Mouse (Mus musculus) embryo, embryonic 9.5 days (tissue): ENCODE measurements around the gene Gstz1.
"Not testable (repeated sequence)": the region's sequence is repeated elsewhere in the genome, so short reads cannot be mapped to it uniquely, and the experiment has no call there.

Source experiments
- DNase-seq: peaks from one replicate; pipeline ENCODE4 v3.0.0-alpha.2; 2017; ENCODE audit errors: extremely low spot score

Gene Gstz1

DNA sequence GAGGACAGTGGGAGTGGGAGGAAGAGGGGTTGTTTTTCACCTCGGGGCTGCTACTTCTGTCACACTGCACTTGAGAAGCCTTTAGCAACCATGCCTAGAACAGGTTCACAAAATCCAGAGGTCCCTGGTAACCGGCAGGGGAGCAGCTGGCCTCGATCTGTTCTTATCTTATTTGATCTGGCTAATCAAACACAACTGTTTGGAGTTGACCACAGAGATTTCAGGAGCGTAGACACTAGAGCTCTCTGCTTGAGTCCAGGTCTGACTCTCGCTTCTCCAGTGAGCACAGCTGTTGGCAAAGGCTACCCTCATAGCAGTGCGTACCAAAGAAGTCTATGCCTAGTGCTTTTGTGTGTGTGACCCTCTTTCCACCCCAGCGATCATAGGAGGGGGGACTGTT, 11.1 kb downstream of the Gstz1 start:
- DNase-seq: no peak

GRCm38 (mm10) chr12:87160310-87160709, 13.3 kb downstream of the Gstz1 start:
- no peak for DNase-seq

GRCm38 (mm10) chr12:87160815-87161214, 13.8 kb downstream of the Gstz1 start:
- DNase-seq: no peak

- DNase-seq: no peak
These were observed 28.4 kb downstream of the Gstz1 start for GRCm38 (mm10) chr12:87175194-87175946.

DNA sequence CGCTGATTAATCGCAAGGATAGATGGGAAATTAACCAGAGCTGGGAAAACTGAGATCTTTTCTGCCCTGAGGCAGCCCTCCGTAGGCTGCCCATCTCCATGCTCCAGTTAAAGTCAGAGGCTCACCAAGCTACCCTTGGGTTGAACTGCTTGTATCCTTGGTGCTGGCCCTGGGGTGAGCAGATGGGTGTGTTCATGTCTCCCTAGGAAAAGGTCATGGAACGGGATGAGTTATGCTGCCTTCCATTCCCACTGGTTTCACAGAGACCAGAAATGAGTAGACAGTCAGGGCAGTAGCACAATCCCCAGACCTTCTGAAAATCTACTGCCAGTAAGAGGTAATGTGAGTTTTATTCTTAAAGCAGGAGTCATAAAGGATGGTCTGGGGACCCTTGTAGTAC, 30.7 kb downstream of the Gstz1 start:
- no peak for DNase-seq

- DNase-seq: no peak
These were observed 46.0 kb downstream of the Gstz1 start for GRCm38 (mm10) chr12:87193008-87193407.

- no peak for DNase-seq
These were observed 48.1 kb downstream of the Gstz1 start for GRCm38 (mm10) chr12:87195069-87195468.

- no peak for DNase-seq
These were observed 49.3 kb downstream of the Gstz1 start for GRCm38 (mm10) chr12:87196310-87196709.

DNA sequence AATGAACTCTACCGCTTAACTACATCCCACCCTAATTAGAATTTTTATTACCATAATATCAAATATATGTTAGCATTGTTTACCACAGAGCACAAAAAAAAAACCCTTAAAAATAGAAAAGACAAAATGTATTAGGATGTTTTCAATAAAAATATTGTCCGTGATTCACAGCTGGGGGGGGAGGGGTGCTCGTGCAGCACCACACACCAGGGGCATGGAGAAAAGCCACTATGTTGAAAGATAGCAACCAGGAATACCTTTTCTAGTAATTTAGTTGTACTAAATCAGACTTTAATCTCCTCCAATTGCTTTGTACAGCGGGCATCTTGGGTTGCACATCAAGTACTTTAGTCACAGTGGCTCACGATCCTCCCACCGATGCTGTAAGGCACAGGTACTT, 51.8 kb downstream of the Gstz1 start:
- no peak for DNase-seq

DNA sequence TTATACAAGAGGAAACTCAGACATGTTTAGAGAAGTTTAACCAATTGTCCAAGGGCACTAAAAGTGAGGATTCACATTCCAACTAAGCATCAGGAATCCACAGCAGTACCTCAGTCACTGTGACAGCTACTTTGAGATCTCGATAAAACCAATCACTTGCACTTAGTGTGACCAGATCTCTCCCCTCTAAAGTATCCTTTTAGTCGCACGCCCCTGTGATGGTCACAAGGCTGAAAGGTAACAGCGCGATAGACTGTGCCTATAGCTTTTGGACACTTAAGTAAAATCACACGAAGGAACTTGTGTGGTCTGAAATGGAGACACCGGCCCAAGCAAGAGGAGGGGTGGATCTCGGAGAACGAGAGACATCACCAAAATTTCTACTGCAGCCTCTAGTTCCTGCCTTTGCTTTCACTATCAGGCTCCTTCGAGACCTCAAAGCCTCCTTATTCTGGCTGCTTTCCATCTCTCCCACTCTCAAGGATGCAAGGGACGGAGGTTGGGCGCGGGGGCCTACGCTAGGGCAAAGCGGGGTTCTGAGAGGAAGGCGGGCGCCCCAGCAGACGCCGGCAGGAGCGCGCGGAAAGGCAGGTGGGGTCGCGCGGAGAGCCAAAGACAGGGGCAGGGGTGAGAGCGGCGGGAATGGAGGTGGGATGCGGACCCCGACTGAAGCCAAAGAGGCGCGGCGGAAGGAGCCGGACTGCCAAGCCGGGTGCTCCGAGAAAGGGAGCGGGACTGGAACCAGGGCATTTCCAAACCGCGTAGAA, 52.4 kb downstream of the Gstz1 start, which contains the start of gene Samd15:
Samd15 (plus strand) TSS at position 518 of the 767 bp plus-strand sequence.
- DNase-seq: no peak

DNA sequence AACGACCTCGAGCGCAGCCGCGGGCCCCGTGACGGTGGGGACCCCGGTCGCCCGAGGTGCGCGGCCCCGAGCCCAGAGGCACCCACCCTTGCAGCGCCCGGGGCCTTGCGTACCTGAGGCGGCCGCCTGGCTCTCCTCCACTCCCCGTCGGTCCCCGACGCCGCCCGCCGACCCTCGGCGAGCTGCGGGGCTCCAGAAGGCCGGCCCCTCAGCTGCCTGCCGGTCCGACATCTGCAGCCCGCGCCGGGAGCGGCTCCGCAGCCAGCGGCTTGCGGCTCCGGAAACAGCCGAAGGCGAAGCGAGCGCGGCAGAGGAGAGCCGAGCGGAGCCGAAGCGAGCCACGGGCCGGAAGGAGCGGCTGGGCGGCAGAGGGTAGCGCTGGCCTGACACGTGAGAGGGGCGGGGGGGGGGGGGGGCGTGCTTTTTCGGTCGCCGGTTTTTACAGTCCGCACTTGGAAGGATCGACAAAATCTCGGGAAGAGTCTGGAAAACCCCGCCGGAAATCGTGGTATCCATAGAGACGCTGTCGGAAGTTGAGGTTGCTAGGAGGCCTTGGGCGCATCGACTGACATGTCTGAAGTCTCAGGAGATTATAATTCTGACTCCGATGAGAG, 53.1 kb downstream of the Gstz1 start, which contains the start of gene Tmed8:
Tmed8 (minus strand) TSS at position 482 of the 614 bp plus-strand sequence.
- DNase-seq: peak; percentile 83

- no peak for DNase-seq
These were observed 54.7 kb downstream of the Gstz1 start for GRCm38 (mm10) chr12:87201694-87202093.

DNA sequence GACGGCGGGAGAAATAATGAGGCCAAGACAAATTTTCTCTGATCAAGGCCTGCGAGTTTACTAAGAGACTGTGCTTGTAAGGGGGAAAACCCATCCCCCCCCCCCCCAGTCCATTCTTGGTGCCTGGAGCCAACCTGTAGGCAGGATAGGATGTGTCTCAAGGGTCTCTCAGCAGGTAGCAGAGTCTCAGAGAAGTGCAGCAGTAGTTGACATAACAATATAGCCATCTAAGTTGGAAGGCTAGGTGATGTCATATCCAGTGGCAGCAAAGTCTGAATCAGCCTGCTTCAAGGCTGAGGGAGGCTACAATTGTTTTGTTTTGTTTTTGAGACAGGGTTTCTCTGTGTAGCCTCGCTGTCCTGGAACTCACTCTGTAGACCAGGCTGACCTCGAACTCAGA, 58.8 kb downstream of the Gstz1 start:
- not testable (repeated sequence) for DNase-seq

DNA sequence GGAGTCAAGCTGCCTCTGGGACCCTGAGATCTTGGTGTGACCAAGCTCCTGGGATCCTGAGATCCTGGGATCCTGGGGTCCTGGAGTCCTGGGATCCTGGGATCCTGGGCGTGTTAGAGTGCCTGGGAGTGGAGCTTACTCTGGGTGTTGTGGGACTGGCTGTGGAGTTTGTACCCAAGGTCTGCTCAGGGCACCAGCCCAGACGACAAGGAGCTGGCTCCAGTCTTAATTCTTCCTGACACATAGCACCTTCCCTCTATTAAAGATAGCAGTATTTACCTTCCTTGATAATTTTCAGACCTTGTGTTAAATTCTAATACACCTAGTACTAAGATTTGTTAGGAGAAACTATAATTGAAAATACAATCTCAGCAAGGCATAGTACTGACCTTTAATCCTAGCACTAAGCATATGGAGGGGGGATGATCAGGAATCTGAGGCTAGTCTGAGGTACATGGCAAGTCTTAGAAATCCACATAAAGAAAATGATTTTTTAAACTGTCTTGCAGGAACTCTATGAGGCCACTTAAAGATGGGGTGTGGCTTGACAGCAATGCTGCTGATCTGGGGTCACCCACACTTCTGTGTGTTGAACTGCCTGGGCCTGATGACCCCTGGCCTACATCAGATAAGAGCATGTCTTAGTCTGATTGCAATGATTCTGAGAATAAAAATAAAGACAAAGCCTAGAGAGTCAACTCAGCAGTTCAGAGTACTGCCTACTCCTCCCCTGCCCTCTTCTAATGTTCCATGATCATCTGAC, 66.1 kb downstream of the Gstz1 start:
- DNase-seq: no peak
